Mouse (Mus musculus) cerebellum, postnatal 25 days (tissue): Measurements from ENCODE around the gene Kmt2d.
"Not testable (repeated sequence)": the region's sequence is repeated elsewhere in the genome, so short reads cannot be mapped to it uniquely, and the experiment has no call there.

Source experiments
- DNase-seq, 2 experiments: peaks; one replicate each; pipeline ENCODE4 v3.0.0; 2021; ENCODE audit warnings: mixed read lengths in 2 of 2

Kmt2d gene

GRCm38 (mm10) chr15:98871070-98871915 is at the start of gene Kmt2d:
TSS of gene Kmt2d (minus strand) at chr15:98871204.
- peak in 1 of 2 experiments; percentile 64 for DNase-seq

GRCm38 (mm10) chr15:98918499-98918895 is 47.5 kb upstream of the Kmt2d start:
- not testable (repeated sequence) for DNase-seq

- peak; percentile 99 for DNase-seq
Observed at GRCm38 (mm10) chr15:98917538-98918498, 46.8 kb upstream of the Kmt2d start, which contains the start of gene Lmbr1l. TSS of gene Lmbr1l (minus strand) at chr15:98918231.

GRCm38 (mm10) chr15:98917091-98917490 is 46.1 kb upstream of the Kmt2d start:
- DNase-seq = peak; percentile 30 to 40

GRCm38 (mm10) chr15:98916016-98916415 is 45.0 kb upstream of the Kmt2d start:
- DNase-seq = no peak

- no peak for DNase-seq
Observed at GRCm38 (mm10) chr15:98914903-98915302, 43.9 kb upstream of the Kmt2d start.

- peak in 1 of 2 experiments; percentile 67 for DNase-seq
Observed at GRCm38 (mm10) chr15:98904692-98905091, 33.7 kb upstream of the Kmt2d start.

- DNase-seq = no peak
Observed at GRCm38 (mm10) chr15:98902600-98902999, 31.6 kb upstream of the Kmt2d start.

GRCm38 (mm10) chr15:98901530-98901929 is 30.5 kb upstream of the Kmt2d start:
- no peak for DNase-seq

- DNase-seq = peak in 1 of 2 experiments; percentile 43
Observed at GRCm38 (mm10) chr15:98897928-98898800, 27.2 kb upstream of the Kmt2d start, which contains the start of gene Dhh. TSS of gene Dhh (minus strand) at chr15:98898540.

- DNase-seq = no peak
Observed at GRCm38 (mm10) chr15:98897495-98897894, 26.5 kb upstream of the Kmt2d start.

GRCm38 (mm10) chr15:98895635-98896589 is 24.9 kb upstream of the Kmt2d start:
- peak in 1 of 2 experiments; percentile 37 for DNase-seq

GRCm38 (mm10) chr15:98894746-98895634 is 24.0 kb upstream of the Kmt2d start:
- peak in 1 of 2 experiments; percentile 19 for DNase-seq

GRCm38 (mm10) chr15:98893940-98894745 is 23.1 kb upstream of the Kmt2d start, which contains the start of gene Rhebl1:
TSS of gene Rhebl1 (minus strand) at chr15:98894540.
- peak; percentile 62 to 73 for DNase-seq

GRCm38 (mm10) chr15:98893036-98893435 is 22.0 kb upstream of the Kmt2d start:
- DNase-seq = no peak

GRCm38 (mm10) chr15:98891907-98892606 is 21.1 kb upstream of the Kmt2d start:
- peak; percentile 66 to 78 for DNase-seq

GRCm38 (mm10) chr15:98891198-98891742 is 20.3 kb upstream of the Kmt2d start:
- DNase-seq = no peak

- DNase-seq = peak in 1 of 2 experiments; percentile 55
Observed at GRCm38 (mm10) chr15:98887526-98887925, 16.5 kb upstream of the Kmt2d start.
